Mouse (Mus musculus) ES-Bruce4 (cell line): ENCODE results near the gene Grasp.

Source experiments
- CTCF ChIP-seq: IDR thresholded peaks from one replicate; pipeline ENCODE4 v1.8.1; 2011; ENCODE audit warnings: low read depth, low read length
- POLR2A ChIP-seq: IDR thresholded peaks from one replicate; pipeline ENCODE4 v1.8.1; 2011; ENCODE audit warnings: low read length; ENCODE audit not compliant: insufficient read depth

DNA sequence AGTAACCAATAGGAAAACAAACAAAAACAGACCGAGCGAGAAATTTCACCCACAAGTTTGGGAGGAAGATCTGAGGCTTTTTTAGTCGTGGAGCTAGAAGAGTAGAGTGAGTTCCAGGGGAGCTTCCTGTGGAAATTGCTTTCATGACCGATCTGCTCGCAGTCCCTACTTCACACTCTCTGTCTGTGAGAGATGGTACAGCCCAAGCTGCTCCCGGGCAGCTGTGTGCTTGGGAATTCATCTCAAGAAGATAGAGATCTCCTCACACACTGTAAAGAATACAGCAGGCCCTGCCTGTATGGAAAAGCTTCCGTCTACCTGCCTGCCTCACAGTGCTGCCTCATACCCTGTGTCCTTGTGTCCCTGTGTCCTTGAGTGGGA is 31.7 kb upstream of the Grasp start:
- TF ChIP-seq CTCF (no peak), POLR2A (no peak)
